Mouse (Mus musculus) neural tube, embryonic 14.5 days (tissue): ENCODE results near the gene Shisal1. TPM values are rescaled to one million over a fixed set of nuclear protein-coding genes. Genes with fewer than 3 reads are reported as not detected.

Source experiments
- ATAC-seq: fragments of 200-750 bp; cut with Nextera tagmentation; 2 replicates; pipeline ENCODE4 v1.8.0; 2017; ENCODE audit warnings: low read depth, mild to moderate bottlenecking, moderate TSS enrichment, moderate library complexity
- H3K27ac ChIP-seq: fragments of 300-500 bp; sonication (generic); 2 replicates; pipeline ENCODE4 v1.5.1; 2014; ENCODE audit warnings: low read depth, mild to moderate bottlenecking, control low read depth, low read length, moderate library complexity, mixed read lengths
- H3K27me3 ChIP-seq: fragments of 300-500 bp; sonication (generic); 2 replicates; pipeline ENCODE4 v1.6.1; 2014; ENCODE audit warnings: low read length; ENCODE audit not compliant: control insufficient read depth, insufficient read depth
- H3K36me3 ChIP-seq: fragments of 300-500 bp; sonication (generic); 2 replicates; pipeline ENCODE4 v1.6.1; 2014; ENCODE audit warnings: low read length, mixed read lengths; ENCODE audit not compliant: control insufficient read depth, insufficient read depth
- H3K4me1 ChIP-seq: fragments of 300-500 bp; sonication (generic); 2 replicates; pipeline ENCODE4 v1.6.1; 2014; ENCODE audit warnings: low read length; ENCODE audit not compliant: control insufficient read depth, insufficient read depth
- H3K4me2 ChIP-seq: fragments of 300-500 bp; sonication (generic); 2 replicates; pipeline ENCODE4 v1.6.1; 2014; ENCODE audit warnings: mild to moderate bottlenecking, low read depth, low read length, control low read depth
- H3K4me3 ChIP-seq: fragments of 300-500 bp; sonication (generic); 2 replicates; pipeline ENCODE4 v1.5.1; 2014; ENCODE audit warnings: low read depth, low read length, control low read depth, mixed read lengths
- H3K9ac ChIP-seq: fragments of 300-500 bp; sonication (generic); replicated peaks from 2 replicates; pipeline ENCODE4 v1.6.1; 2014; ENCODE audit warnings: low read depth, mild to moderate bottlenecking, control low read depth, low read length, mixed read lengths
- H3K9me3 ChIP-seq: fragments of 300-500 bp; sonication (generic); 2 replicates; pipeline ENCODE4 v1.6.1; 2016; ENCODE audit warnings: low read length; ENCODE audit not compliant: control insufficient read depth
- WGBS: fragments of 180-500 bp; shearing (Covaris S2); extraction: QIAGEN DNeasy Blood & Tissue Kit; methylation state at CpG from one replicate; pipeline ENCODE4 v1.1.7; 2014; 5-methylcytosine and 5-hydroxymethylcytosine counted together
- polyA plus RNA-seq: library from polyadenylated mRNA; unstranded; fragments of >200 nt; fragmentation: Nextera tagmentation; extraction: Ambion mirVana; gene quantifications from 2 replicates; pipeline ENCODE4 v1.2.1, GENCODE M21; 2014

Shisal1 gene
- polyA plus RNA-seq, 1 experiment from 2014 or later, result 5.5 TPM

DNA sequence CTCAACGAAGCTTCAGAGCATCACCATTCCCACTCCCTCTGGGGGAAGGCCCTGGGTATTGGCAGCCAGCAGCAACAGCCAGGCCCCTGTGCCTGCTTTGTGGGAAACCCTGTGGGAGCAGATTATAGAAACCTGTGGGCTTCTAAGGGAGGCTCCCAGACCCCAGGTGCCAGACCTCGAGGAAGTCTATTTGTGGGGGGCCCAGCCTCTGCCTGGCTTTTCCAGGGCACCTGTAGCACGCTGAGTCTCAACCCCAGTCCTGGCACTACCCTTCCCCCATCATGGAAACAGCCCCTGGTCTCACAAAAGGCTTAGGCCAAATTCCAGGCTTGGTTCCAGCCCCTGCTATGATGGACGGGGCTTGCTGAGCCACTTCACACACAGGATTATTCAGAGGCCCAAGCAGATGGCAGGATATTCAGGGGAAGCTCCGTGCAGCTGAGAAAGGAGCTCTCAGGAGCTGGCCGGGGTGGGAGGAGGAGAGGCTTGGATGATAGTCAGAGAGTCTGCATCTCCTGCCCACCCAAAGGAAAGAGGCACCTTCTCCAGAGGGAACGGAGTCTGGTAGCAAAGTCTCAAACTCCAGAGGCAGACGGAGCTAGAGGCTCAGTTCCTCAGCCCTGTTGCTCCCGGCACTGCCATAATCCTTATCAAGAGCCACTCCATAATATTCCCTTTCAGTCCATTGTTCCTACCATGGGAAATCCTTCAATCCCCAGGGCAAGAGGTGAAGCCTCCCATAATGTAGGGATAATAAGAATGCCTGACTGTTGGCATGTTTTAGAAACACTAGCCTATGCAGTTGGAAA is 32.7 kb downstream of the Shisal1 start:
- H3K4me2 ChIP-seq, result no peak overlapping the region
- no peak overlapping the region for H3K27ac ChIP-seq
- H3K4me3 ChIP-seq, result no peak overlapping the region
- no peaks in the 10 kb centered on the region for H3K36me3 ChIP-seq
- no peak for ATAC-seq
- WGBS, result 39% methylated on average over 9 of the region's 9 CpGs
- no peaks in the 10 kb centered on the region for H3K27me3 ChIP-seq
- no peak overlapping the region for H3K9ac ChIP-seq
- peaks cover 12% of the 10 kb centered on the region; the same call in 1 of the 2 replicates for H3K4me1 ChIP-seq
- H3K9me3 ChIP-seq, result no peaks in the 10 kb centered on the region

DNA sequence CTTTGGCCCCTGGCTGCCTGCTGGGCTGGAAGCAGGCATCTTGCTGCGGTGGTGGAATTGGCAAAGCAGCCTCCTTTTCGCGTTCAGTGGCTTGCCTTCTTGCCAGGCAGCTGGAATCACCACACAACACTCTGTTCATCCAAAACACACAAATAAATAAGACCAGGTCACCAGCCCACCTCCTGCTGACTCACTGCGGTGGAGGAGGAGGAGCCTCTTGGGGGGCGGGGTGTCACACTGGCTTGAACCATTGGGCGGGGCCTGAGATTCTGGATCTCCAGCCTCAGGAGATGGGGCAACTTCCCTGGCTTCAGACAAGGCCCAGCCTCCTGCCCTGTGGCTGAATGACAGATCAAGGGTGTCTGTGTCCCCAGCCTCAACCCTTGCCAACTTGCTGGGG is 34.5 kb downstream of the Shisal1 start:
- no peak for ATAC-seq
- Histone ChIP-seq H3K27ac (no peak overlapping the region), H3K9ac (no peak overlapping the region), H3K4me3 (no peak overlapping the region), H3K9me3 (no peaks in the 10 kb centered on the region), H3K4me1 (peaks cover 3% of the 10 kb centered on the region; the same call in 1 of the 2 replicates), H3K27me3 (no peaks in the 10 kb centered on the region), H3K4me2 (no peak overlapping the region), H3K36me3 (no peaks in the 10 kb centered on the region)
- WGBS, result 11% methylated on average over 6 of the region's 6 CpGs

DNA sequence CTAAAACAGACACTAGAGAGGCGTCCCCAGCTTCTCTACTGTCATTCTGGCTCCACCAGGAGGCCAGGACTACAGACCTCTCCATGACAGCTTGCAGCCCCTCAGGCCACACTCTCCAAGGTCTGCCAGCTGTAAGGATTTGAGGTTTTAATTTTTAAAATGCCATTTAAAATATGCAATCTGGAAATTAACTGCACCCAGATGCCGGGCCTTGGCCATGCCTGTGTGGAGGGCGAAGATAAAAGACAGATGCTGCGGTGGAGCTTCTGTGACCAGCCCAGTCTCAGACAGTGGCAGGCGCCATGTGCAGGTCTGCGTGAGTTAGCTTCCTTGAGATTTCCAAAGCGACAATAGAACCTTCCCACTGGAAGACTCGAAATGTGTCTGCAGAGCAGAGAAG is 36.8 kb downstream of the Shisal1 start:
- WGBS, result 54% methylated on average over 8 of the region's 8 CpGs
- H3K4me1 ChIP-seq, result peaks cover 3% of the 10 kb centered on the region; the same call in 1 of the 2 replicates

DNA sequence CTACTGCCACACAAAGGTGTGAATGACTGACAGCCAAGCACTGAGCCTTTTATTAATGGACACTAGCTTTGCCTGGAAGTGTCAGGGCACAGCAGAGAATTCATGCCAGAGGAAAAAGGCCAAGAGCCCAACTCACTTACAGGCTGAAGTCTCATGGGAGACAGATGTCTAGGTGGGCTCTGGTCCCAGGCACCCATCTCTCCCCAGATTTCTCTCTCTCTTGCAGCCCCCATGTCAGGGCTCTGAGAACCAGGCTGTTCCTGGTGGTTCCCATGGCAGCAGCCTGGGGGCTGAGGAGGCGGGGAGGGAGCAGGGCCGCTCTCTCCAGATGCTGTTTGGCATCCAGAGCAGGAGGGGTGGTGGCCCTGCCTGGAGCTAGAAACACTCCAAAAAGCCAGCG is 38.3 kb downstream of the Shisal1 start:
- H3K27me3 ChIP-seq, result no peaks in the 10 kb centered on the region
- H3K4me2 ChIP-seq, result no peak overlapping the region
- no peak overlapping the region for H3K9ac ChIP-seq
- no peak overlapping the region for H3K4me3 ChIP-seq
- ATAC-seq, result peak; percentile 33
- no peaks in the 10 kb centered on the region for H3K9me3 ChIP-seq
- H3K4me1 ChIP-seq, result peaks cover 3% of the 10 kb centered on the region; the same call in 1 of the 2 replicates
- H3K36me3 ChIP-seq, result no peaks in the 10 kb centered on the region
- 45% methylated on average over 3 of the region's 3 CpGs for WGBS
- no peak overlapping the region for H3K27ac ChIP-seq

More for the DNA sequence above, 36.8 kb downstream of the Shisal1 start:
- H3K9ac ChIP-seq, result no peak overlapping the region
- peak overlapping the region; percentile 22; the same call in 1 of the 2 replicates for H3K27ac ChIP-seq
- H3K9me3 ChIP-seq, result no peaks in the 10 kb centered on the region
- no peak overlapping the region for H3K4me2 ChIP-seq
- no peak overlapping the region for H3K4me3 ChIP-seq
- no peaks in the 10 kb centered on the region for H3K36me3 ChIP-seq
- ATAC-seq, result no peak
- no peaks in the 10 kb centered on the region for H3K27me3 ChIP-seq

DNA sequence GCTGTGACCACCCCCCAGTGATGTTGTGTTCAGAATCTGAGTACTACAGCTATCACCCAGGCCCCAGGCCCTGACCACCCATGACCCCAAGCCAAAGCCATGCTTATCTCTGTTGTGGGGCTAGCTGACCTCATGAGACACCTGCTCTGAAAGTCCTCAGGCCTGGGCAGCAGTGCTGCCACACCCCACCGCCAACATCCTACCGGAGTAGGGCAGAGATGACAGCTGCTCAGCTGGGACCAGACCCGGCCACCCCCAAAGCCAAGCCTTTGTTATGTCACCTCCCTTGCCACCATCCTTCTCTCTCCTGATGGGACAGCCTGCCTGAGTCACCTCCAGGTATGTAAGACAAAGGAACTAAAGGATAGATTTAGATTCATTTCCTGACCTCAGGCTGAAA is 41.1 kb downstream of the Shisal1 start:
- no peaks in the 10 kb centered on the region for H3K36me3 ChIP-seq
- H3K27ac ChIP-seq, result no peak overlapping the region
- H3K27me3 ChIP-seq, result no peaks in the 10 kb centered on the region
- no peak for ATAC-seq
- 93% methylated on average over 3 of the region's 3 CpGs for WGBS
- H3K9ac ChIP-seq, result no peak overlapping the region
- H3K9me3 ChIP-seq, result no peaks in the 10 kb centered on the region
- H3K4me2 ChIP-seq, result no peak overlapping the region
- peaks cover 3% of the 10 kb centered on the region; the same call in 1 of the 2 replicates for H3K4me1 ChIP-seq
- H3K4me3 ChIP-seq, result no peak overlapping the region

DNA sequence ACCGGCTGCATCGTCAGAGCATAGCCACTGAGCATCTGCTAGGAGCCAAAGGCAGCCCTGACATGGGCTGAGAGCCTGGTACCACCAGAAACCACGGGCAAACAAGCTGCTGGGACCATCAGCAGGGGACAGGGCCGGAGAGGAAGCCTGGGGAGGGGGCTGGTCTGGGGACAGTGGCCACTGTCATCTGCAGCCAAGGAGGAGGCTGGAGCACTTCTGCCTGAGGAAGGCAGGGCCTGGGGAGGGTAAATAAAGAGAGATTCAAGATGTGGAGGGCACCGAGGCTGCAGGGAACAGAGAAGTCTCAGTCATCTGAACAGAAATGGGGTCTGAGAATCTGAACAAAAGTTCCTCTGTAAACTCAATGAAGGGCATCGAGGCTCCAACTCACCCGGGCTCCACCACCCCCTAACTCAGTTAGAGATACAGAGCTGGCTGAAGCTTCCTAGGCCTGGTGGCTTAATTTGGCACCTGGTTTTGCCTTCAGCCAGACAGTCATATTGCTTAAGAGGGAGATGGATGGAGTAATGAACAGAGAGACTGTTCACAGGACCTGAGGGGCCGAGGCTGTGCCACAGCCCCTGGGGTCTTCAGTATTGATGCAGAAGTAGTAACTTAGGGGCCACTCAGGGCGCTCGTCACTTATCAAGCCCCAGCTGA is 43.3 kb downstream of the Shisal1 start:
- Histone ChIP-seq H3K27me3 (no peaks in the 10 kb centered on the region), H3K4me3 (no peak overlapping the region), H3K9me3 (no peaks in the 10 kb centered on the region), H3K4me1 (0 out of 2 replicates have a peak, but pooled peaks cover 7% of the 10 kb centered on the region), H3K27ac (no peak overlapping the region), H3K36me3 (no peaks in the 10 kb centered on the region), H3K4me2 (no peak overlapping the region), H3K9ac (no peak overlapping the region)
- WGBS, result 66% methylated on average over 10 of the region's 10 CpGs
- ATAC-seq, result no peak

DNA sequence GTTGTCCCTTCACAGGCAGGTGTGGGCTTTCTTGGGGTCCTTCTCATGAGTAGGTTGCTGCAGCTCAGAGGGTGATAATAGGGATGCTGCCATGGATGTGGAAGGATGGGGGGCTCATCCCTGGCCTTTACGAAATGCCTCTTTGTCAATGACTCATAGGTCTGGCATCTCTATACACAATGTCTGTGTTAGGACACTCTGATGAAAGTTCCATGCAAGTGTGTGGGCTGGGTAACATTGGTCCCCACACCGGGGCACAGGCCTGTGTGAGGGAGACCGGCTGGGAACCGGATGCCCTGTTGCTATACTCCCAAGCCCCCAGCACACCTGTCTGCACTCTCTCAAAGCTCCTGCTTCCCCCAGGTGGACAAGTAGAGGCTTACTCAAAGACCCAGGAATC is 48.3 kb downstream of the Shisal1 start:
- ATAC-seq, result no peak
- H3K36me3 ChIP-seq, result no peaks in the 10 kb centered on the region
- 88% methylated on average over 4 of the region's 4 CpGs for WGBS
- no peaks in the 10 kb centered on the region for H3K9me3 ChIP-seq
- H3K4me2 ChIP-seq, result no peak overlapping the region
- no peak overlapping the region for H3K4me3 ChIP-seq
- H3K9ac ChIP-seq, result no peak overlapping the region
- 0 out of 2 replicates have a peak, but pooled peaks cover 10% of the 10 kb centered on the region for H3K4me1 ChIP-seq
- no peaks in the 10 kb centered on the region for H3K27me3 ChIP-seq
- H3K27ac ChIP-seq, result no peak overlapping the region

DNA sequence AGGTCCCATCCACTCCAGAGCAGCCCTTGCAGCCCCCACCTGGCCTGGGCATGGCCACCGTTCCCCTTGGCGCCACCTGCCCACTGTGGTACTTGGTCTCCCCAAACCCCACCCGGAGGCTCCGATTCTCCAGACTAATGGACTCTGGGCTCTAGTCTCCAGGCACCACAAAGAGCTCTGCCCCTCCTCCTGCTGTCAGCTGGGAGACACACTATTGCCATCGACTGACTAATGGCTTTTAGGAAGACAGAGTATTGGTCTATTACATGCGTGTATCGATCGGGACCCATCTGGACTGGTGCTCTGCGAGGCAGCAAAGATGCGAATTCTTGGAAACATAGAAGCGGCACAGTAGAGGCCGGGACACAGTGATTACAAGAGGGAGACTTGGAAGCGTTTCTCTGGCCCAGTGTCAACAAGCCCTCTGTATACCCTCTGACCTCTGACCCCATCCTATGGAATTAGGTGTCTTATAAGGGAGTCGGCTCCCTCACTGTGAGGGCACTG is 49.2 kb downstream of the Shisal1 start:
- Histone ChIP-seq H3K27ac (peak overlapping the region; percentile 8; the same call in 1 of the 2 replicates), H3K9me3 (no peaks in the 10 kb centered on the region), H3K9ac (no peak overlapping the region)

More for the DNA sequence above, 49.2 kb downstream of the Shisal1 start:
- H3K4me2 ChIP-seq, result no peak overlapping the region
- no peak overlapping the region for H3K4me3 ChIP-seq
- no peaks in the 10 kb centered on the region for H3K27me3 ChIP-seq
- 41% methylated on average over 14 of the region's 14 CpGs for WGBS
- no peaks in the 10 kb centered on the region for H3K36me3 ChIP-seq
- ATAC-seq, result no peak
- 0 out of 2 replicates have a peak, but pooled peaks cover 10% of the 10 kb centered on the region for H3K4me1 ChIP-seq
